Mouse (Mus musculus) frontal cortex, adult (tissue): ENCODE results near the gene Kat8.
A peak's percentile ranks its signal among the peaks of the same experiment; 100 is the strongest.
"Not testable (repeated sequence)": the region's sequence is repeated elsewhere in the genome, so short reads cannot be mapped to it uniquely, and the experiment has no call there.

Experiments
- ATAC-seq: cut with Nextera tagmentation; 2 replicates; pipeline ENCODE4 v1.9.2; 2017; ENCODE audit warnings: mild to moderate bottlenecking, moderate library complexity, mixed read lengths; ENCODE audit not compliant: low TSS enrichment

Kat8 gene

GRCm38 (mm10) chr7:127912190-127912871 is at the start of gene Kat8:
Gene Kat8 (plus strand): TSS chr7:127912516.
- ATAC-seq, result peak; percentile 97

- no peak for ATAC-seq
Measured at GRCm38 (mm10) chr7:127866434-127866833, 45.9 kb upstream of the Kat8 start.

GRCm38 (mm10) chr7:127867641-127868040 is 44.7 kb upstream of the Kat8 start:
- ATAC-seq, result no peak

GRCm38 (mm10) chr7:127869149-127869810 is 43.0 kb upstream of the Kat8 start:
- ATAC-seq, result peak; percentile 75; the same call in 1 of the 2 replicates

GRCm38 (mm10) chr7:127870136-127870821 is 42.0 kb upstream of the Kat8 start:
- ATAC-seq, result no peak

GRCm38 (mm10) chr7:127874812-127875626 is 37.3 kb upstream of the Kat8 start:
- peak; percentile 39 for ATAC-seq

GRCm38 (mm10) chr7:127875627-127876001 is 36.7 kb upstream of the Kat8 start:
- peak; percentile 81 for ATAC-seq

GRCm38 (mm10) chr7:127876041-127876466 is 36.3 kb upstream of the Kat8 start, which contains the start of gene Zfp646:
Gene Zfp646 (plus strand): TSS chr7:127876221.
- peak; percentile 72 for ATAC-seq

GRCm38 (mm10) chr7:127876467-127877348 is 35.6 kb upstream of the Kat8 start, which contains the start of gene Zfp668:
Gene Zfp668 (minus strand): TSS chr7:127876828.
- ATAC-seq, result peak; percentile 58

GRCm38 (mm10) chr7:127879301-127879700 is 33.0 kb upstream of the Kat8 start:
- ATAC-seq, result no peak

GRCm38 (mm10) chr7:127880431-127880830 is 31.9 kb upstream of the Kat8 start:
- no peak for ATAC-seq

GRCm38 (mm10) chr7:127885951-127886350 is 26.4 kb upstream of the Kat8 start:
- no peak for ATAC-seq

GRCm38 (mm10) chr7:127886551-127886950 is 25.8 kb upstream of the Kat8 start:
- no peak for ATAC-seq

- no peak for ATAC-seq
Measured at GRCm38 (mm10) chr7:127887191-127887590, 25.1 kb upstream of the Kat8 start.

- ATAC-seq, result no peak
Measured at GRCm38 (mm10) chr7:127887781-127888180, 24.5 kb upstream of the Kat8 start.

- no peak for ATAC-seq
Measured at GRCm38 (mm10) chr7:127888821-127889220, 23.5 kb upstream of the Kat8 start.

GRCm38 (mm10) chr7:127890798-127891197 is 21.5 kb upstream of the Kat8 start, which contains the start of gene Prss53:
Gene Prss53 (minus strand): TSS chr7:127890970.
- ATAC-seq, result no peak

GRCm38 (mm10) chr7:127894480-127894879 is 17.8 kb upstream of the Kat8 start:
- ATAC-seq, result no peak

GRCm38 (mm10) chr7:127895442-127895841 is 16.9 kb upstream of the Kat8 start, which contains the start of the genes Gm21974 and Vkorc1:
Gene Gm21974 (minus strand): TSS chr7:127895454.
Gene Vkorc1 (minus strand): TSS chr7:127895617.
- ATAC-seq, result peak; percentile 97

GRCm38 (mm10) chr7:127895891-127896290 is 16.4 kb upstream of the Kat8 start:
- ATAC-seq, result not testable (repeated sequence)
